Mouse (Mus musculus) heart, adult 2 months (tissue): ENCODE measurements at regions not wholly inside any gene's neighbourhood (a gene's known extent, or its start where the extent isn't known, plus 50 kb on each side); places are given as distances from the start of the nearest gene placed in this dataset.

Source experiments
- CTCF ChIP-seq: fragments of 200-600 bp; IDR thresholded peaks from 2 replicates; pipeline ENCODE4 v1.8.1; 2022; ENCODE audit warnings: antibody characterized with exemption, mild to moderate bottlenecking, moderate library complexity
- POLR2A ChIP-seq: fragments of 200-500 bp; IDR thresholded peaks from 2 replicates; pipeline ENCODE4 v1.6.1; 2011; ENCODE audit warnings: mild to moderate bottlenecking, low read depth, low read length, control low read depth; ENCODE audit not compliant: insufficient read depth

DNA sequence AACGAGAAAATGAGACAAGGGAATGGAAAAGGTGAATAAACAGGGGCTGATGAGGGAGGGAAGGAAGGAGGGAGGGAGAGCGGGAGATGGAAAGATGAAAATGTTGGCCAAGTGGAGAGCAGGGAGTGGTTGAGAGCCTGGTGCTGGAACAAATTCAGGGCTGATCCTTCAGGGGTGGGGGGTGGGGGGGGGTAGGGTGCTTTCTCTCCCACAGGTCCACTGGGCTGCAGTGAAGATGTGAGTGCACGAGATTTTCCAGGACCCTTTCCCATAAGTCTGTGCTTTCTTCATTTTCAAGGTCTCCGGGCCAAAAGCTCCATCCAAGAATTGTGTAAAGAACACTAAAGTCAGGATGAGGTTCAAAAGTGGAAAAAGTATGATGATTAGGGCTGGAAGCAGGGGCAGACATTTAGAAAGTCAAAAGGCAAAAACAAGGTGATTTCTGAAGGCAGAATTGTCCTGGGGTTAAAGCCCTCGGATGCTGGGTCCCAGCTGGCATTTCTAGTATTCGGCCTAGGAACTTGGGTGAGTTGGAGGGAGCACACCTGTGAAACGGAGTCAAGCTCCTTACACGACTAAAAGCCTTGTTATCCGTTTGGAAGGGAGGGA, 74.5 kb upstream of the Boc start:
- no peak for TF ChIP-seq POLR2A
- no peak for TF ChIP-seq CTCF
